Mouse (Mus musculus): ENCODE data around the gene Olfr353. TPM values are rescaled to one million over a fixed set of nuclear protein-coding genes. Genes with fewer than 3 reads are reported as not detected.

The Olfr353 gene
- polyA plus RNA-seq (2015; fragmentation: Nextera tagmentation; extraction: Ambion mirVana), result not detected in 2 replicates

- Histone ChIP-seq H3K9me3 (peaks cover 24% of the 10 kb centered on the region), H3K36me3 (no peaks in the 10 kb centered on the region), H3K27ac (no peak within 1 kb of the TSS), H3K27me3 (no peaks in the 10 kb centered on the region), H3K4me1 (replicated peaks) (no peaks in the 10 kb centered on the region), H3K4me2 (replicated peaks) (no peak within 1 kb of the TSS), H3K4me3 (replicated peaks) (no peak within 1 kb of the TSS), H3K9ac (replicated peaks) (no peak within 1 kb of the TSS)
- no peak for ATAC-seq
Observed at GRCm38 (mm10) chr2:36892836-36893235, at the start of gene Olfr353. Gene Olfr353 (minus strand): TSS chr2:36892936.

DNA sequence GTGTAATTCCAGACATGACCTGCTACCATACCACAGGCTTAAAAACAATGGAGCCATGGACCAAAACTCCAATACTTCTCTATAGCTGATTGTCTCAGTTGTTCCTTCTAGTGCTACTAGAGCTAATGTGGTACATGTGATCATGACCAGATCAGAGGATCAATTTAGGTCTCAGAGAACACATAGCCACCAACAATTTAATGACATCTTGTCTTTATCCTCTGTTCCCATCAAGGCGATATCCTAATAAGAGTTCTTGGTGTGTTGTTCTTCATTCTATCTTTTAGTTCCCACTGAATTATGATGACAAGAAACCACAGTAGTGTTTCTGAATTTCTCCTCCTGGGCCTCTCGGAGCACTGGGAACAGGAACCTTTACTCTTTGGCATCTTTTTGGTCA lies 44.1 kb upstream of the Olfr353 start, which contains the start of gene Olfr356:
Gene Olfr356, plus strand, starts transcription at position 301 of the 400 bp plus-strand sequence.
- Histone ChIP-seq H3K4me2 (replicated peaks) (no peak within 1 kb of the TSS), H3K4me1 (replicated peaks) (no peaks in the 10 kb centered on the region), H3K36me3 (no peaks in the 10 kb centered on the region), H3K27ac (no peak within 1 kb of the TSS), H3K27me3 (no peaks in the 10 kb centered on the region), H3K9me3 (peaks cover 14% of the 10 kb centered on the region), H3K9ac (replicated peaks) (no peak within 1 kb of the TSS), H3K4me3 (replicated peaks) (no peak within 1 kb of the TSS)
- no peak for ATAC-seq
- WGBS, result 87% methylated on average over 2 of the region's 2 CpGs

DNA sequence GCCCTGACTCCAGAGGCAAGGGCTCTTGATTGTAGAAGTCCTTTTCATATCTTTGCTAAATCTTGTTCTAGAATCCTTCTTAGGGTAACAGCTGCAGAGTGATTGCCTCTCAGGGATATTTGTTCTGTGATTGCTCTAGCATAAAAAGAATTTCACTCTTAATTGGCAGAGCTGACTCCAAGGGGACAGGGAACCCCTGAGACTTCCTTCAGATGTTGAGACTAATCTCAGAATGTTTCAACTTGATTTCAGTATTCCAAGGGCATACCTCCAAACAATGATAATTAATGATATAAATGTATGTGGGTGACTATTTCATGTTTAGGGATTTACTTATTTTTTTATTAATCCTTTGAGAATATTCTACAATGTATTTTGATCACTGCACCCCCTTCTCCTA lies 36.1 kb upstream of the Olfr353 start, which contains the start of gene Olfr355:
Gene Olfr355, minus strand, starts transcription at position 101 of the 400 bp plus-strand sequence.
- H3K9me3 ChIP-seq, result peaks cover 23% of the 10 kb centered on the region
- no peak within 1 kb of the TSS for H3K9ac ChIP-seq (replicated peaks)
- H3K4me2 ChIP-seq (replicated peaks), result no peak within 1 kb of the TSS
- H3K4me1 ChIP-seq (replicated peaks), result no peaks in the 10 kb centered on the region
- H3K27me3 ChIP-seq, result no peaks in the 10 kb centered on the region
- H3K4me3 ChIP-seq (replicated peaks), result no peak within 1 kb of the TSS
- ATAC-seq, result no peak
- H3K36me3 ChIP-seq, result no peaks in the 10 kb centered on the region
- H3K27ac ChIP-seq, result no peak within 1 kb of the TSS

DNA sequence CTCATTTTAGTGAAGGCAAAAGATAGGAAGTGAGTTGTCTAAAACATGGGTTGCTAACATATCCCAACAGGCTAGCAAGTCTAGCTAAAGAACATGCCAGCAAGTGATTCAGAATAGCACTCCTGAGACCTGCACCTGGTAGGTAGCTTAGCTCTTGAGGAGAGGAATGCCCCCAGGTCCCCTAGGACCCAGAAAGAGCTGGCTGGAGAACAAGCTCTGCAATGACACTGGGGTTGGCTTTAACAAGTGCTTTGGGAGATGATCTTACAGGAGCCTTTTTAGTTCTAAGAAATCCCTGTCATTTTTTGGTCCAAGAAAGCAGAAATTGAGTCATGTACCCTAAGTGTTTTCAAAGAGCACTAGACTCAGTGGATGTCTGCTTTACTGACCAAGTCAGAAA lies 12.6 kb upstream of the Olfr353 start, which contains the start of gene Olfr354:
Gene Olfr354, plus strand, starts transcription at position 301 of the 400 bp plus-strand sequence.
- H3K4me1 ChIP-seq (replicated peaks), result no peaks in the 10 kb centered on the region
- H3K4me2 ChIP-seq (replicated peaks), result no peak within 1 kb of the TSS
- ATAC-seq, result no peak
- H3K27me3 ChIP-seq, result no peaks in the 10 kb centered on the region
- no peak within 1 kb of the TSS for H3K9ac ChIP-seq (replicated peaks)
- H3K36me3 ChIP-seq, result no peaks in the 10 kb centered on the region
- peaks cover 41% of the 10 kb centered on the region for H3K9me3 ChIP-seq
- no peak within 1 kb of the TSS for H3K27ac ChIP-seq
- no peak within 1 kb of the TSS for H3K4me3 ChIP-seq (replicated peaks)

DNA sequence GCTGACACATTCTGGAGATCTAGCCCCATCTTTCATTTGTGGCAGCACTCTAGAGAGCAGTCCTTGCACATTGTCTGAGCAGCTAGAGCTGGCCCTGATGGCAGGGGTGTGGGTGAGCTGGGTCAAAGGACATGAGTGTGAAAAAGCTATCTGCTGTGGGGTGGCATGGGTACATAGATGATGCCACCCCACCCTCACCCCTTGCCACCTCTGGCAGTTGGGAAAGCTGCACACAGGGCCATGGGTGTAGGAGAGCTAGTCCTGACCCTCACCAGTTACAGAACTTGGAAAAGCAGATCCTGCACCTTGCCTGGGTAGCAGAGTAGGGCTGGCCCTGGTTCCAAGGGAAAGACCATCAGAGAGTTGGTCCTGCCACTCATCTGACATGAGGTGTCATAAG lies 4.4 kb upstream of the Olfr353 start:
- H3K27ac ChIP-seq, result no peak overlapping the region
- ATAC-seq, result no peak

GRCm38 (mm10) chr2:36868160-36868559 lies 24.6 kb downstream of the Olfr353 start, which contains the start of gene Olfr352:
Gene Olfr352 (plus strand): TSS chr2:36868460.
- no peak within 1 kb of the TSS for H3K9ac ChIP-seq (replicated peaks)
- H3K4me2 ChIP-seq (replicated peaks), result no peak within 1 kb of the TSS
- no peaks in the 10 kb centered on the region for H3K27me3 ChIP-seq
- ATAC-seq, result no peak
- peaks cover 28% of the 10 kb centered on the region; the same call in 1 of the 2 replicates for H3K9me3 ChIP-seq
- H3K27ac ChIP-seq, result no peak within 1 kb of the TSS
- no peak within 1 kb of the TSS for H3K4me3 ChIP-seq (replicated peaks)
- 78% methylated on average over 1 of the region's 1 CpGs for WGBS
- no peaks in the 10 kb centered on the region for H3K36me3 ChIP-seq
- no peaks in the 10 kb centered on the region for H3K4me1 ChIP-seq (replicated peaks)

More for the DNA sequence above, 4.4 kb upstream of the Olfr353 start:
- no peak overlapping the region for H3K9ac ChIP-seq (replicated peaks)
- no peak overlapping the region for H3K4me3 ChIP-seq (replicated peaks)
- H3K4me2 ChIP-seq (replicated peaks), result no peak overlapping the region
- no peaks in the 10 kb centered on the region for H3K27me3 ChIP-seq
- no peaks in the 10 kb centered on the region for H3K36me3 ChIP-seq
- H3K9me3 ChIP-seq, result peaks cover 22% of the 10 kb centered on the region
- no peaks in the 10 kb centered on the region for H3K4me1 ChIP-seq (replicated peaks)

DNA sequence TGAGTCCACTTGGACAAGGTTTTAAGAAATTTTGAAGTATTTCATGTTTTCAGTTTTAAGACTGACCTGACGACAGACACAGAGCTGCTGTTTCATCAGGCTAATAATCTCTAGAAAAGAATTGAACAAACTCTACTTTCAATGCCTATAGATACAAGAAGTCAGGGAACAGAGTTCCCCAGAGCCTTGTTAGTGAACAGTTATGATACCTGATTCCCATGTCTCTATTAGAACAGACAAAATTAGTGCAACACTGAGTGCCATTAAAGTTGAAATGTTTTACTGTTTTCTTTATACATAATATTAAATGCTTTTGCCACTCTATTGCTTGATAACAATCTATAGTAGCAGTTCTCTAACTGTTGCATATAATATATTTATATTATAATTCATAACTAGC lies 30.2 kb downstream of the Olfr353 start, which contains the start of gene Olfr351:
Gene Olfr351, minus strand, starts transcription at position 101 of the 400 bp plus-strand sequence.
- Histone ChIP-seq H3K36me3 (no peaks in the 10 kb centered on the region), H3K27ac (no peak within 1 kb of the TSS), H3K4me2 (replicated peaks) (no peak within 1 kb of the TSS), H3K4me3 (replicated peaks) (no peak within 1 kb of the TSS), H3K9ac (replicated peaks) (no peak within 1 kb of the TSS), H3K9me3 (0 out of 2 replicates have a peak, but pooled peaks cover 16% of the 10 kb centered on the region), H3K4me1 (replicated peaks) (no peaks in the 10 kb centered on the region), H3K27me3 (no peaks in the 10 kb centered on the region)
- ATAC-seq, result no peak
- WGBS, result 75% methylated on average over 1 of the region's 1 CpGs

DNA sequence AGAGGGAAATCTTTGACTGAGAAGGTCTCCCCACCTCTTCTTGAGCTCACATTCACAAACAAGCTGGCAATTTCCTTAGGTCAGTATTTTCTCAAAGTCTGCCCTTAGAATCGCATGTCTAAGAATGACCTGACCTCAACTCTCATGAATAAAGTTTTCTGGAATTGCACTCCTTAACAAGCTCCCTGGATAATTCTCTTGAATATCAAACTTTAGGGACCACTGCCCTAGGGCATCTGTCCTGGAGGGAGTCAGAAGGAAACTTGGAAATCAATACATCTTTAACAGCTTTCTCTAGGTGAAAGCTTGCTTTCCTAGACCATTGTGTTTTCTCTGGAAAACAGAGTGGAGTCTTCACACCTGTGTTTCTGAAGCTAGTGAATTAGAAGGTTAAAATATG lies 46.7 kb downstream of the Olfr353 start, which contains the start of gene Olfr350:
Gene Olfr350, plus strand, starts transcription at position 301 of the 400 bp plus-strand sequence.
- peaks cover 25% of the 10 kb centered on the region for H3K9me3 ChIP-seq
- H3K9ac ChIP-seq (replicated peaks), result no peak within 1 kb of the TSS
- no peaks in the 10 kb centered on the region for H3K27me3 ChIP-seq
- no peaks in the 10 kb centered on the region for H3K36me3 ChIP-seq
- 90% methylated on average over 1 of the region's 1 CpGs for WGBS
- no peaks in the 10 kb centered on the region for H3K4me1 ChIP-seq (replicated peaks)
- H3K27ac ChIP-seq, result no peak within 1 kb of the TSS
- no peak within 1 kb of the TSS for H3K4me3 ChIP-seq (replicated peaks)
- no peak within 1 kb of the TSS for H3K4me2 ChIP-seq (replicated peaks)
- ATAC-seq, result no peak

Other genes with a start within 250 kb of the Olfr353 start
- gene Olfr346, start 207.1 kb downstream of the Olfr353 start, polyA plus RNA-seq (2015; fragmentation: Nextera tagmentation; extraction: Ambion mirVana), result not detected in 2 replicates
- gene Olfr347, start 161.0 kb downstream of the Olfr353 start, polyA plus RNA-seq (2015; fragmentation: Nextera tagmentation; extraction: Ambion mirVana), result not detected in 2 replicates
- not detected in 2 replicates for gene Olfr348, start 108.7 kb downstream of the Olfr353 start, polyA plus RNA-seq (2015; fragmentation: Nextera tagmentation; extraction: Ambion mirVana)
- not detected in 2 replicates for gene Olfr50, start 102.4 kb downstream of the Olfr353 start, polyA plus RNA-seq (2015; fragmentation: Nextera tagmentation; extraction: Ambion mirVana)
- not detected in 2 replicates for gene Olfr3, start 75.9 kb downstream of the Olfr353 start, polyA plus RNA-seq (2015; fragmentation: Nextera tagmentation; extraction: Ambion mirVana)
- gene Olfr350, start 46.6 kb downstream of the Olfr353 start, polyA plus RNA-seq (2015; fragmentation: Nextera tagmentation; extraction: Ambion mirVana), result not detected in 2 replicates
- gene Olfr351, start 30.3 kb downstream of the Olfr353 start, polyA plus RNA-seq (2015; fragmentation: Nextera tagmentation; extraction: Ambion mirVana), result not detected in 2 replicates
- not detected in 2 replicates for gene Olfr352, start 24.5 kb downstream of the Olfr353 start, polyA plus RNA-seq (2015; fragmentation: Nextera tagmentation; extraction: Ambion mirVana)
- not detected in 2 replicates for gene Olfr354, start 12.7 kb upstream of the Olfr353 start, polyA plus RNA-seq (2015; fragmentation: Nextera tagmentation; extraction: Ambion mirVana)
- gene Olfr355, start 36.0 kb upstream of the Olfr353 start, polyA plus RNA-seq (2015; fragmentation: Nextera tagmentation; extraction: Ambion mirVana), result not detected in 2 replicates
- gene Olfr356, start 44.2 kb upstream of the Olfr353 start, polyA plus RNA-seq (2015; fragmentation: Nextera tagmentation; extraction: Ambion mirVana), result not detected in 2 replicates
- not detected in 2 replicates for gene Olfr357, start 100.9 kb upstream of the Olfr353 start, polyA plus RNA-seq (2015; fragmentation: Nextera tagmentation; extraction: Ambion mirVana)
- not detected in 2 replicates for gene Olfr358, start 116.4 kb upstream of the Olfr353 start, polyA plus RNA-seq (2015; fragmentation: Nextera tagmentation; extraction: Ambion mirVana)
- not detected in 2 replicates for gene Olfr360, start 172.8 kb upstream of the Olfr353 start, polyA plus RNA-seq (2015; fragmentation: Nextera tagmentation; extraction: Ambion mirVana)
- gene Olfr361, start 196.4 kb upstream of the Olfr353 start, polyA plus RNA-seq (2015; fragmentation: Nextera tagmentation; extraction: Ambion mirVana), result not detected in 2 replicates
- not detected in 2 replicates for gene Olfr362, start 225.0 kb upstream of the Olfr353 start, polyA plus RNA-seq (2015; fragmentation: Nextera tagmentation; extraction: Ambion mirVana)
- gene Olfr364-ps1, start 246.4 kb upstream of the Olfr353 start, polyA plus RNA-seq (2015; fragmentation: Nextera tagmentation; extraction: Ambion mirVana), result not detected in 2 replicates

All from midbrain, embryonic 13.5 days (tissue).